Mouse (Mus musculus) layer of hippocampus, postnatal 10 days (tissue): ENCODE results near the gene Gm13090. TPM values are rescaled to one million over a fixed set of nuclear protein-coding genes. Genes with fewer than 3 reads are reported as not detected.

Experiments used
- DNase-seq, 2 experiments: peaks; one replicate each; pipeline ENCODE4 v3.0.0; 2021; ENCODE audit warnings: low spot score in 2 of 2
- total RNA-seq, 2 experiments: library from RNA; stranded (reverse); gene quantifications; 2 replicates each; pipeline ENCODE4 v1.2.3; 2021

Gm13090 gene
- total RNA-seq, 2 experiments from 2014 or later: not detected

DNA sequence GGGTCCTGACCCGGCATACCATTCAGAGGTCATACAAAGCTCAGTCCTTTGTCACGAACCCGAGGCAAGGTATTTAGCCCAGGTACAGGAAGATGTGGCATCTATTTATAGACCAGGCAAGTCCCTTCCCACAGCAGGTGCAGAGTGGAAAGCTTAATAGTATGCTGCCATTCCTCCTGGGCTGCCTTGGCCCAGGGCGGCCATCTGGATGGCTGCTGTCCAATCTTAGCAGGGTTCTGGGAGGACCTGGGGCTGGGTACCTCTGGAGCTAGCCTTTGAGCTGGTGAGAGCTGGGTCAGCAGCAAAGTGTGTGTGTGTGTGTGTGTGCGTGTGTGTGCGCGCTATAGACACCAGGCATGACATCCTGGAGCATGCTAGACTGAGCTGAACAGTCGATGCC lies 46.1 kb downstream of the Gm13090 start:
- DNase-seq: no peak

DNA sequence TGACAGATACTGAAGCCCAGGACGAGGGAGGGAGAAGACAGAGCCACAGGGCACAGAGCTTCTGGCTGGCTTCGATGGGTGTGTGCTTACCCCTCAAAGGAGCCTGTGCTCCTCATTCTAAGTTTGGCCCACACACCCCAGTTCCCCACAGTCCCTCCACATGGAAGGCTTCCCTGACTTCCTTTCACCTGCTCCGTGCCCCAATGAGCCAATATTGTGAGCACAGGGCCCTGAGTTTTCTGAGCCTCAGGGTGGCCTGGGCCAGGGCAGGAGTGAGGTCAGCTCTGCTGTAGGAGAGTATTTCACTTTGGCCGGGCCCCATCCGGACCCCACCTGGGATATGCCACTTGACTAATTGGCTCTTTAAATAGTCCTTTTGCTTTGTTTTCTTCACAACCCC lies 48.3 kb downstream of the Gm13090 start:
- DNase-seq: no peak

DNA sequence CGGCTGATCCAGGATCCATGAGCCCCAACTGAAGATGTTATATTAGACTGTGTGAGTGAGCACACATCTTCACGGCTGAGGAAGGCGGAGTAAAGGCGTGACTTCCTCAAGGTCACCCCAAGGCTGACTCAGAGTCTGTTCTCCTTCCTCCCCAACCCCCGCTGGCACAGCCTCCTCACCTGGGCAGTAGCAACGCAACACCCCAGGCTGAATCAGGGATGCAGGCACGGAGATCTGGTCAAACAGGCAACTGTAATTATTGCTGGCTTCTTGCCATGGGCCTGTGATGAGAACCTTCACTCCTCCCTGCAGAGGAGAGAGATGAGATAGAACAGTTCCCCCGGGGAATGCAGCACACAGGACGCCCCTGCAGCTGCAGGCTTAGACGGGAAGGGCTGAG lies 48.8 kb downstream of the Gm13090 start:
- peak in 1 of 2 experiments; percentile 40 for DNase-seq

DNA sequence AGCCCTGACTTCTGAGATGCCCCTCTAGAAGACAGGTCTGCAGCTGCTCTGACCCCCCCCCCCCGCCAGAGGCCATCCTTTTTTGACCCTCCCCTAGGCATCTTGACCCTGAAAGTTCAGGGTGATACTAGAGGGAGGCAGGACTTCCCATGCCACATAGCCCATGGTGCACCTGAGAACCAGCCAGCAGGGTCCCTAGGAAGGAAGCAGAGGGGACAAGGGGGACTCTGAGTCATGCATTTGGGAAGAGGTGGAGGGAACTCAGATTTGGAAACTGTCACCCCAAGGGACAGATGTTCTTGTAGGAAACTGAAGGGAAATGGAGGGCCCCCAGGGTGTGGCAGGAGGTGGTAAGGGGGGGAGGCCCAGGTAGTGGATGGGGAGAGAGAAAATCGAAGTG lies 49.2 kb downstream of the Gm13090 start:
- DNase-seq: no peak

DNA sequence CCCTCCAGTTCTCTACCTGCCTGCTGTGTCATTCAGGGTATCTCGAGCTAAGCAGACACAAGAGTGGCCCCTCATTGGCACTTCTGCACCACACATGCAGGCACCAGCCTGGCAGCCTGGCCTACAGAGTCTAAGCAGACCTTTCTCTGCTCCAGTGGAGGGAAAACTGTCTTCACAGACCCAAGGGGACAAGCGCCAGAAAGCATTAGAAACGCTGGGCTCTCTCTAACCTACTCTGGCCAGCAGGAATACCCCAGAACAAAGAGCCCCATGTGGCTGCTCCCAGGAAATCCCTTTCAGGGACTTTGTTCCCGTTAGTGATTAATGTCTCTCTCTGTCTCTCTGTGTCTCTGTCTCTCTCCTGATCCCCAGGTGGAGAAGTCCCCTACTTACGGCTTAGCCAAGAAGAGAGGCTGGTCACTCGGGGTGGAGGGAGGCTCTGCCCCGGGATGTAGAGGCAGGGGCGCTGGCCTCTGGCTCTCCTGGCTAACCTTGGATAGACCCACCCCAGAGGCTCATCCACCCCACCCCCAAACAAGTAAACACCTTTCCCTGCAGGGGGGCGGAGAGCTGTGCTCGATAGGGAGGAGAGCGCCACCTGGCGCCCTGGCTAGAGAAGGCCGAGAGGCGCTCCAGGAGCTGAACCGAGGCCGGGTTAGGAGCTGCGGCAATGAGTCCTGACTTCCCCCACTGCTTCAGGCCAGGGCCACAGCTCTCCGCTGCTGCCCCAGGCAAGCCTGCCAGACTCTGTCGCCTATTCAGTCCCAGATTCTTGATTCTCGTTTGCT lies 49.9 kb downstream of the Gm13090 start:
- DNase-seq: peak; percentile 88 to 92

DNA sequence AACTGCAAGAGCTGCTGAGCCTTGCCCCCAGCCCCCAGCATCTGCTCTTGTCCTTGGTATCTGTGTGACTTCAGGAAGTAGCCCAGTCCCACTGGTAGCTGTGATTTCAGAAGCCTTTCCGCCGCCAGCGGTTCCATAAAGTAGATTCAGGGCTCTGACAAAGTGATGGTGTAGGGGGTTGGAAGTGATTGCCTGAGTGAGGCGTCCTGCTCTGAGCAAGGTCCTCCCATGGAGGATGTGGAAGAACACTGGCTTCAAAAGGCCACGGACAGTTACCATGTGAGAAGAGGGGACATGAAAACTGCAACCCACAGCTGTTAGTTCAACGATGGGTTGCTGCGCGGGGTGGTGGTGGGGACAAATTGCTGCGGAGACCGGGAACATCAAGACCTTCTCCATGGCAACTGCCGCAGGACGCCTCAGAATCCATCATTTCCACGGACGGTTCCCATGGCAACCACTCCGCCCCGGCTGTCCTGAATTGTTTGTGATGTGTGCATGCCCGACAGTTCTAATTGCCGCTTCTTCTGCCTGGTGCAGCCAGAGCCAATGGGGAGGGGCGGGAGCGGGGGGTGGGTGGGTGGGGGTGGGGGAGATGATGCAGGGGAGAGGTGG lies 51.1 kb downstream of the Gm13090 start:
- DNase-seq: peak; percentile 87 to 88

Other genes with a start within 250 kb of the Gm13090 start
- 10 to 100 TPM; 25.3 to 31.0 TPM for gene Errfi1, start 235.7 kb upstream of the Gm13090 start, total RNA-seq
- gene Park7, start 175.1 kb upstream of the Gm13090 start, total RNA-seq: 100 to 1,000 TPM; 253 to 269 TPM
- gene Tnfrsf9, start 175.0 kb upstream of the Gm13090 start, total RNA-seq: under 1 TPM; 0.38 to 0.39 TPM
- gene Uts2, start 92.5 kb upstream of the Gm13090 start, total RNA-seq: not detected
- 10 to 100 TPM; 13.2 to 15.2 TPM for gene Per3, start 44.9 kb upstream of the Gm13090 start, total RNA-seq
- 10 to 100 TPM; 33.0 to 35.5 TPM for gene Vamp3, start 31.6 kb upstream of the Gm13090 start, total RNA-seq